Mouse (Mus musculus) mouse trophoblast stem cell (cell line): ENCODE measurements at regions not wholly inside any gene's neighbourhood (a gene's known extent, or its start where the extent isn't known, plus 50 kb on each side); places are given as distances from the start of the nearest gene placed in this dataset.
"Not testable (repeated sequence)": the region's sequence is repeated elsewhere in the genome, so short reads cannot be mapped to it uniquely, and the experiment has no call there.

Source experiments
- in situ Hi-C, 2 experiments: fragments of 300-500 bp; cut with MseI, MboI; formaldehyde crosslinking; loops; 2 replicates in 1 of 2; 3 replicates in 1 of 2; pipeline ENCODE4 v1.15.1; 2025

- in situ Hi-C loops, result no loop called here
Measured at GRCm38 (mm10) chr15:11487268-11487783, 87.9 kb upstream of the Tars start.

DNA sequence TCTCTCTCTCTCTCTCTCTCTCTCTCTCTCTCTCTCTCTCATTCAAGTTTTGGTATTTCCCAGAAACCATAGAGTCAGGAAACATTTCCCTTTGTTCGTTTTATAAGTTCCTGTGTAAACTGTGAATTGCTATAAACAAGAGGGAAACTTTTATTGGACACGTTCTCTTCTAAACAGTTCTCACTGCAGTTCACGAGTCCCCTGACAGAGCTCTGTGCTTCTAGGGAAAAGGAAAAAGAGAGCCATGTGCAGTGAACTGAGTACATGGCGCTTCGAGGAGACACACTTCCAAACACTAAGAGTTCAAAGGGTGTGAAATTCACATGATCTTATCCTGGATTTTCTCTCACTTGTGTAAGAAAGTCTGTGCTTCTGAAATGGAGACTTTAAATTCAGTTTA is 84.5 kb upstream of the Tars start:
- in situ Hi-C loops, result no loop called here

DNA sequence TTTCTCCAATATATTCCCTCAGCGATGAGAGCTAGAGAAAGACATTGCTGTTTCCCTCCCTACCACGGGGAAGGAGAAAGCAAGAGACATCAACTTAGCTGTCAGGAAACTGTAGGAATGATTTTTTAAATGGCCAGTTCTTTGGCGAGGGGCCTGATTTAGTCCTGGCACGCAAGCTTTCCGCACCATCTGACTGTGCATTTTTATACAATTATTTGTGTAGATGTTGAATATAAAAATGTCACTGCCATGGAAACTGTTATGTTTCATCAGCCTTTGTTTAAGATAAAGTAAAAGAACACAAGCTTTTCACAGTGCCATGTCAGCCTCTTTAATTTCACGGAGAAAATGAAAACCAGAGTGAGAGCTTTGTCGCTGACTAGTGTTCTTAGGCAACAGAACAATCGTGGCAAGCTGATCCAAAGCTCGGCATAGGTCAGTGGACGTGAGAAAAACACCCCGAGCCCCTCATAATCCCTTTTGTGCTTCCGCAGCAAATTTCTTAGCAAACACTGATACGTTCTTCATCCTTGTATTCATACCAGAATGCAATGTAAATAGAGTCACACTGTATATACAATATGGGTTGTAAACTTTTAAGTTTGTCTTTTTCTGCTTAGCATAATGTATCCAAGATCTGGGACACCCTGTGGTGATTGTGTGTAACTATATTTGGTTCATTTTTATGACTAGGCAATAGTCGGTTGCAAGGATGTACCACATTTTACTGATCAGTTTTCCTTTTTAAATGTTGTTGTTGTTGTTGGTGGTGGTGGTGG is 79.9 kb upstream of the Tars start:
- in situ Hi-C loops, result no loop called here

DNA sequence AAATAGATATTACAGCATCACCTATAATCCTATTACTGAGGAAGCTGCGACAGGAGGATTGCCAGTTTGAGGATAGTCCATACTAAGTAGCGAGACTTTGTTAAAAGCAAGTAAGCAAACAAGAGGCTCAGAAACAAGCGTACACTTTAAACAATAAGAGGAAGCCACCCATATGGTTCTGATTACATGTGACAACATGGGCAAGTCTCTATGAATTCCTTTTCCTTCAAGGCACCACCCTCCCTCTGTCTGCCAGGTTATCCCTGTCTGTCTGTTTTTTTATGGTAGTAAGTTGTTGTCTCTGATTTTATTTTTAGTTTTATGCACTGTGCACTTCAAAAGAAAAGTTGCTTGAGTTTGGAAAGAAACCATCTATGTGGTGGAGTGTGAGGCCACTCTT is 76.8 kb upstream of the Tars start:
- in situ Hi-C loops, result no loop called here

DNA sequence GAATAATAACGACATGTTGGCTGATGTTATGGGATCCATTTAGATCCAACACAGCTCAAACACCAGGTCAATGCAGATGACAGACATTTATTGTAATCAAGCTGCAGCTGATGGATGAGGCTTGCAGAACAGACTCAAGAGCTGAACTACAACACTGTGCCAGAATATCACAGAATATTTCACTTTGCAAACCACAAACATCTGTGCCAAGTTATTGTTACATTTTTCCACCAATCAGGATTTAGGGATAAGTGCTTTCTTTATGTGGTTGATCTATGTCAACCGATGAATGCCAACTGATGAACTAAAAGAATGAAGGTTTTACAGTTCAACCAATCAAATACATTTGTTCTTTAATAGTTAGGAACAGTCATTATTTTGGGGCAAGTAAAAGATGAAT is 63.9 kb upstream of the Tars start:
- in situ Hi-C loops, result no loop called here

DNA sequence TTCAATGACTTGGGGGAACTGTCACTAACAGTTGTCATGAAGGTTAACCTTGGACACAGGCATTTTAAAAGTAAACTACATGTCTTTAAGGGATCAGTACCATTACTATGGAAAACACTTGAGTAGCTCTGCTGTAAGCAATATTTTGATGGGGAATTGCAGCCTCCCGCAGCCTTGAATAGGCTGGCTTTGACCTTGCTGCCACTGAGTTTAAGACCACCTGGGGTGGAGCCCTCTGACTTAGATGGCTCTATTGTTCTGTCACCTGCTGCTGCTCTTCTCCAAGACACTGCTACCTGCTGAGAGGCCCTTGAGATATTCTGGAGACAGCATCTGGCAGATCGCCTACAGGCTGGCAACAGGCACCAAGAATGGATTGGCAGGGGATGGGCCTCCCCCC is 62.1 kb upstream of the Tars start:
- in situ Hi-C loops, result not testable (repeated sequence)

DNA sequence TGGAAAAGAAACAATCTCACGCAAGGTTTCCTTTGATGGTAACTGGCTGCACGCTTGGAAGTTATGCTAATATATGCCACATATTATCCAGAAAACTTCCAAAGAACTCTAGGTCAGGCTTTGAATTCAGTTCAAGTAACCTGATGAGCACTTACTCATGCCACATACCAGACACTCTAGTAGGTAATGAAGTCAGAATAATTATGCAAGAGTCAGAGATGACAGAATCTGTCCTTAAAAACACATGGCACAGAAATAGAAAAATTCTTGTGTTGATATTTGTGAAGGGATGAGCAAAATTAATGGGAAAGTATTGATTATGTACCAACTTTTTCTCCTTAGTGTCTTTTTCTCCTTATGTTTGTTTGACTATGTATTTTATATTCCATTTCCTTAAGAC is 59.8 kb upstream of the Tars start:
- in situ Hi-C loops, result no loop called here

DNA sequence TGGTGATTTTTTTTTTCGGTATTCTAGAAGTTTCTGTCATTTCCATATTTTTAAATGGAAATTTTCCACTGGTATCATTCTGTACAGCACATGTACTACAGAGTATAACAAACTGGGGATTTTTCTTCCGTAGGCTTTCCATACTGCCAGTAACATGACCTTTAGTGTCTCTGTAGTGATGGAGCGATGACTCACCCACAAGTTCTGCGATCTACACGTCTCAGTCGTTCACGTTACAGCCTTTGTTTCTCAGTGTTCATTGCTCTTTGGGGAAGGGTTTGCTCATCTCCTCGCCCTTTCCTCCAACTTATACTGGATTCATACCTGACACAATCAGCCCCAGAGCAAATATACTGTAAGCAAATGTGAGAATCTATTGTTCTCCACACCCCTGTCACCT is 57.8 kb upstream of the Tars start:
- in situ Hi-C loops, result no loop called here

DNA sequence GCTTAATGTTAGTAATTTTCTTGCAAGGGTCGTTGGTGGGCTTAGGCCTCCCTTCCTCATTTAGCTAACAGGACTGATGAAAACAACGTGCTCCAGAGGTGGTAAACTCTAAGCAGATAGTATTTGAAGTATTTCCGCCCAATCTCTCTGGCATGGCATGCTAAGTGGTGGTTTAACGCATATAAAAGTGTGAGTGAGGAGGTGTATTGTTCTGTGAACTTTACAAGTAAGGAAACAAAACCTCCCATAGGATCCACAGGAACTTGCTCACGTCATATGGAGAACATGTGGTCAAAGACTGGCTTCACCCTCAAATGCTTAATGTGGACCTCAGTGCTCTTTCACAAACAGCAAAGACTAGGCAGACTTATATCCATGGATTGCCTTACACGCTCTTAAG is 56.5 kb upstream of the Tars start:
- in situ Hi-C loops, result no loop called here

DNA sequence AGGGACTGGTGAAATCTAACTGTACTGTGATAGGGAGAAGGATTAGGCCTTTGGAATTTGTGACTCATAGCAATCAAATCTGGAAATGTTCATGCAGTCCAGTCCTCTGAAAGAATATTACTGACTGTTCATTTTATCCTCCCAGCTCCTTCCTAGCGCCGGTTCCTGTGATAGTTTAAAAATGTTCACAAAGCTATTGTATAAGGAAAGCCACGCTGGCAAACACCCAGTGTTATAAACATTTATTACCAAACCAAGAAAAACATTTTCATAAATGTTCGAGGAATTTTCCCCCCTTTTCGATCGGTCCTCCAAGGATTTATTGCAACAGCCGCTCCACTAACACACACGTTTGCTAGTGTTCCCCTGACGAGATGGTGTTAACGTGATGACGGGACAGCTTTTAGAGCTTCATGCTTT is 55.9 kb upstream of the Tars start:
- in situ Hi-C loops, result no loop called here

DNA sequence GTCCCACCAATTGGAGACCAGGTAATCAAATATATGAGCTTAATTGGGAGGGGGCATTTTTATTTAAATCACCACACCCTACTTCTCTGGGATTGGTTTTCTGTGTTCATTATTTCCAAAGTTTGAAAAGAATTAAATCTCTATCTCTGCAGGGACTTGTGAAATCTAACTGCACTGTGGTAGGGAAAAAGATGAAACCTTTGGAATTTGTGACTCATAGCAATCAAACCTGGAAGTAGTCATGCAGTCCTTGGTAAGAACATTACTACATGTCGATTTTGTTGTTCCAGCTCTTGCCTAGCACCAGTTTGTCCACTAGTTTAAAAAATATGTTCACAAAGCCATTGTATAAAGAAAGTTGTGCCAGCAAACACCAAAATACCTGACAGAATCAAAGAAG is 54.5 kb upstream of the Tars start:
- in situ Hi-C loops, result no loop called here

GRCm38 (mm10) chr15:11451635-11452034 is 52.2 kb upstream of the Tars start:
- in situ Hi-C loops, result no loop called here
